Mouse (Mus musculus) liver, embryonic 11.5 days (tissue): Measurements from ENCODE around the gene Tcaf3. TPM values are rescaled to one million over a fixed set of nuclear protein-coding genes. Genes with fewer than 3 reads are reported as not detected.

Source experiments
- ATAC-seq: fragments of 200-750 bp; cut with Nextera tagmentation; replicated peaks from 2 replicates; pipeline ENCODE4 v1.8.0; 2017; ENCODE audit warnings: moderate number of reproducible peaks, mild to moderate bottlenecking, moderate TSS enrichment, moderate library complexity; ENCODE audit not compliant: low FRiP score
- DNase-seq: peaks from one replicate; pipeline ENCODE4 v3.0.0-alpha.2; 2017; ENCODE audit warnings: low spot score
- H3K27ac ChIP-seq: fragments of 300-500 bp; sonication (generic); 2 replicates; pipeline ENCODE4 v1.5.1; 2014; ENCODE audit warnings: mild to moderate bottlenecking, low read depth, low read length, control low read depth
- H3K27me3 ChIP-seq: fragments of 300-500 bp; sonication (generic); replicated peaks from 2 replicates; pipeline ENCODE4 v1.6.1; 2014; ENCODE audit warnings: low read length, mixed read lengths; ENCODE audit not compliant: control insufficient read depth, insufficient read depth
- H3K36me3 ChIP-seq: fragments of 300-500 bp; sonication (generic); 2 replicates; pipeline ENCODE4 v1.6.1; 2014; ENCODE audit warnings: mild to moderate bottlenecking, low read length, moderate library complexity, mixed read lengths; ENCODE audit not compliant: control insufficient read depth, insufficient read depth
- H3K4me1 ChIP-seq: fragments of 300-500 bp; sonication (generic); replicated peaks from 2 replicates; pipeline ENCODE4 v1.6.1; 2014; ENCODE audit warnings: low read length, mixed read lengths; ENCODE audit not compliant: control insufficient read depth, insufficient read depth
- H3K4me2 ChIP-seq: fragments of 300-500 bp; sonication (generic); 2 replicates; pipeline ENCODE4 v1.6.1; 2014; ENCODE audit warnings: mild to moderate bottlenecking, control low read depth, moderate library complexity
- H3K4me3 ChIP-seq: fragments of 300-500 bp; sonication (generic); 2 replicates; pipeline ENCODE4 v1.5.1; 2014; ENCODE audit warnings: low read depth, low read length, control low read depth
- H3K9ac ChIP-seq: fragments of 300-500 bp; sonication (generic); 2 replicates; pipeline ENCODE4 v1.6.1; 2014; ENCODE audit warnings: low read depth, low read length, control low read depth
- H3K9me3 ChIP-seq: fragments of 300-500 bp; sonication (generic); 2 replicates; pipeline ENCODE4 v1.6.1; 2016; ENCODE audit warnings: low read length, inconsistent platforms, mixed read lengths; ENCODE audit not compliant: control insufficient read depth
- WGBS: fragments of 180-500 bp; shearing (Covaris S2); extraction: QIAGEN DNeasy Blood & Tissue Kit; methylation state at CpG from one replicate; pipeline ENCODE4 v1.1.7; 2014; 5-methylcytosine and 5-hydroxymethylcytosine counted together
- polyA plus RNA-seq: library from polyadenylated mRNA; unstranded; fragments of >200 nt; fragmentation: Nextera tagmentation; extraction: Ambion mirVana; gene quantifications from 2 replicates; pipeline ENCODE4 v1.2.1, GENCODE M21; 2014

Gene Tcaf3
- polyA plus RNA-seq, result not detected in 2 replicates

DNA sequence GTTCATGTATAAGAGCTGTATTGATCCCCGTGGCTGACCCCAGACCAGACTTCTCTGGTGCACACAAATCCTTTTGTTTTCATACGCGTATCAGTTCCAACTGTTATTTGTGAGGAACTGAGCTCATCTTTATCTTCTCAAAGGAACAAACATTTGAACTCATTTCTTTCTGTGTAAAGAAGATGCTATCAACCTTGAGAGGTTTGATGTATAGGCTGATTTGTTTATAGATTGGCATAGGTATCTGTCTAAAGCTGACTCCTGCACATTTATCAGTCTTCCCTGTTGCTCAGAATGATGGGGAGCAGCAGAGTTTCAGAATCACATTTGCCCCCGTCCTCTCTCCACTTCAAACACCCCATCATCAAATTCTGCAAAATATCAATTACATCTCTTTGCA is at the start of gene Tcaf3:
Gene Tcaf3, minus strand, starts transcription at position 101 of the 400 bp plus-strand sequence.
- Histone ChIP-seq H3K4me2 (no peak within 1 kb of the TSS), H3K9ac (no peak within 1 kb of the TSS), H3K36me3 (no peaks in the 10 kb centered on the region), H3K4me3 (no peak within 1 kb of the TSS), H3K27ac (no peak within 1 kb of the TSS), H3K9me3 (no peaks in the 10 kb centered on the region), H3K27me3 (no peaks in the 10 kb centered on the region), H3K4me1 (no peaks in the 10 kb centered on the region)
- no peak for ATAC-seq
- WGBS, result 71% methylated on average over 4 of the region's 4 CpGs
- DNase-seq, result no peak

- no peaks in the 10 kb centered on the region for H3K36me3 ChIP-seq
- peak within 1 kb of the TSS; percentile 62 for H3K4me2 ChIP-seq
- no peaks in the 10 kb centered on the region for H3K27me3 ChIP-seq
- no peak within 1 kb of the TSS for H3K9ac ChIP-seq
- WGBS, result under 1% methylated on average over 23 of the region's 23 CpGs
- H3K27ac ChIP-seq, result no peak within 1 kb of the TSS
- no peaks in the 10 kb centered on the region for H3K4me1 ChIP-seq
- peak within 1 kb of the TSS; percentile 38 for H3K4me3 ChIP-seq
- no peaks in the 10 kb centered on the region for H3K9me3 ChIP-seq
- DNase-seq (peak; percentile 82), ATAC-seq (peak; percentile 96)
Observed at GRCm38 (mm10) chr6:42644912-42645549, 47.5 kb upstream of the Tcaf3 start, which contains the start of gene Tcaf2. TSS of gene Tcaf2 (minus strand) at chr6:42645254.

GRCm38 (mm10) chr6:42634393-42634792 is 36.9 kb upstream of the Tcaf3 start:
- Histone ChIP-seq H3K4me3 (no peak overlapping the region), H3K4me2 (no peak overlapping the region), H3K27me3 (no peaks in the 10 kb centered on the region), H3K9me3 (no peaks in the 10 kb centered on the region), H3K4me1 (no peaks in the 10 kb centered on the region), H3K27ac (no peak overlapping the region), H3K9ac (no peak overlapping the region), H3K36me3 (no peaks in the 10 kb centered on the region)
- ATAC-seq (no peak), DNase-seq (no peak)
- WGBS, result 73% methylated on average over 5 of the region's 5 CpGs

- ATAC-seq (no peak), DNase-seq (no peak)
- Histone ChIP-seq H3K4me3 (no peak overlapping the region), H3K4me1 (no peaks in the 10 kb centered on the region), H3K9ac (no peak overlapping the region), H3K4me2 (no peak overlapping the region), H3K27me3 (no peaks in the 10 kb centered on the region), H3K36me3 (no peaks in the 10 kb centered on the region), H3K9me3 (no peaks in the 10 kb centered on the region), H3K27ac (no peak overlapping the region)
- WGBS, result 69% methylated on average over 4 of the region's 4 CpGs
Observed at GRCm38 (mm10) chr6:42631395-42631794, 33.9 kb upstream of the Tcaf3 start.

DNA sequence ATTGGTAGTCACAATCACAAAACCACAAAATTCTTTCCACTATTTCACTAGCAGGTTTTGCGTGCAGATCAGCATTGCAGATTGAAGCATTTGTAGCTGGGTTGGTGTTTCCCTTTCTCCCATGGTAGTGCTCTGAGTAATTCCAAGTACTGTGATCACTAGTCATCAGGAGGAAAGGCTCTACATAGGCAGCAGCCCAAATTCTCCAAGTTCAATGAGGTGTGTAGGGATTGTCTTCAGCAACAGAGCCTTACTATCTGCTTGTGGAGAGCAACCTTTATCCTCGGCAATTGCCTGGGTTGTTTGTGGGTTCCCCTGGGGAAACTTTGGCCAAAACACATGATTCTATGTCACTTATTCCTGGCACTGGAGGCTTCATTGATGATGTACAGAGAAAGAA is 19.4 kb upstream of the Tcaf3 start:
- 89% methylated on average over 2 of the region's 2 CpGs for WGBS

GRCm38 (mm10) chr6:42612218-42612617 is 14.7 kb upstream of the Tcaf3 start:
- H3K36me3 ChIP-seq, result no peaks in the 10 kb centered on the region
- DNase-seq, result no peak
- no peak for ATAC-seq
- no peaks in the 10 kb centered on the region for H3K4me1 ChIP-seq
- H3K9ac ChIP-seq, result no peak overlapping the region
- H3K4me2 ChIP-seq, result no peak overlapping the region
- H3K27ac ChIP-seq, result no peak overlapping the region
- H3K27me3 ChIP-seq, result no peaks in the 10 kb centered on the region
- H3K4me3 ChIP-seq, result no peak overlapping the region
- no peaks in the 10 kb centered on the region for H3K9me3 ChIP-seq

More for the DNA sequence above, 19.4 kb upstream of the Tcaf3 start:
- no peaks in the 10 kb centered on the region for H3K4me1 ChIP-seq
- H3K9me3 ChIP-seq, result no peaks in the 10 kb centered on the region
- ATAC-seq (no peak), DNase-seq (no peak)
- H3K27ac ChIP-seq, result no peak overlapping the region
- H3K27me3 ChIP-seq, result no peaks in the 10 kb centered on the region
- H3K4me2 ChIP-seq, result no peak overlapping the region
- H3K36me3 ChIP-seq, result no peaks in the 10 kb centered on the region
- no peak overlapping the region for H3K9ac ChIP-seq
- H3K4me3 ChIP-seq, result no peak overlapping the region

- Histone ChIP-seq H3K4me3 (no peak overlapping the region), H3K4me1 (no peaks in the 10 kb centered on the region), H3K4me2 (no peak overlapping the region), H3K27me3 (no peaks in the 10 kb centered on the region), H3K36me3 (no peaks in the 10 kb centered on the region), H3K27ac (no peak overlapping the region), H3K9ac (no peak overlapping the region), H3K9me3 (no peaks in the 10 kb centered on the region)
- no peak for ATAC-seq
- no peak for DNase-seq
- 56% methylated on average over 4 of the region's 4 CpGs for WGBS
Observed at GRCm38 (mm10) chr6:42610954-42611522, 13.5 kb upstream of the Tcaf3 start.

GRCm38 (mm10) chr6:42593138-42593882 is 4.2 kb downstream of the Tcaf3 start:
- no peaks in the 10 kb centered on the region for H3K9me3 ChIP-seq
- H3K9ac ChIP-seq, result no peak overlapping the region
- H3K27me3 ChIP-seq, result no peaks in the 10 kb centered on the region
- ATAC-seq (no peak), DNase-seq (no peak)
- H3K4me3 ChIP-seq, result no peak overlapping the region
- no peak overlapping the region for H3K4me2 ChIP-seq
- 73% methylated on average over 17 of the region's 17 CpGs for WGBS
- no peaks in the 10 kb centered on the region for H3K36me3 ChIP-seq
- no peaks in the 10 kb centered on the region for H3K4me1 ChIP-seq
- no peak overlapping the region for H3K27ac ChIP-seq
